Mouse (Mus musculus) right cerebral cortex, postnatal 36 days (tissue): ENCODE measurements at regions not wholly inside any gene's neighbourhood (a gene's known extent, or its start where the extent isn't known, plus 50 kb on each side); places are given as distances from the start of the nearest gene placed in this dataset.
"Not testable (repeated sequence)": the region's sequence is repeated elsewhere in the genome, so short reads cannot be mapped to it uniquely, and the experiment has no call there.

ENCODE experiments used
- DNase-seq, 2 experiments: peaks; one replicate each; pipeline ENCODE4 v3.0.0; 2022; ENCODE audit warnings: low spot score in 2 of 2, mixed read lengths in 1 of 2

GRCm38 (mm10) chr14:18511094-18511493, 179.4 kb upstream of the Ube2e1 start:
- DNase-seq = no peak

- no peak for DNase-seq
These were observed 176.6 kb upstream of the Ube2e1 start for GRCm38 (mm10) chr14:18508359-18508647.

- DNase-seq = no peak
These were observed 176.1 kb upstream of the Ube2e1 start for GRCm38 (mm10) chr14:18507582-18508358.

GRCm38 (mm10) chr14:18506168-18506567, 174.5 kb upstream of the Ube2e1 start:
- DNase-seq = peak in 1 of 2 experiments; percentile 18

GRCm38 (mm10) chr14:18500249-18500832, 168.7 kb upstream of the Ube2e1 start:
- peak; percentile 18 to 19 for DNase-seq

GRCm38 (mm10) chr14:18494048-18494447, 162.4 kb upstream of the Ube2e1 start:
- DNase-seq = no peak

GRCm38 (mm10) chr14:18486132-18486800, 154.6 kb upstream of the Ube2e1 start:
- DNase-seq = no peak

- DNase-seq = no peak
These were observed 153.9 kb upstream of the Ube2e1 start for GRCm38 (mm10) chr14:18485526-18485925.

GRCm38 (mm10) chr14:18476795-18477320, 145.2 kb upstream of the Ube2e1 start:
- DNase-seq = no peak

GRCm38 (mm10) chr14:18468611-18469010, 137.0 kb upstream of the Ube2e1 start:
- DNase-seq = no peak

GRCm38 (mm10) chr14:18466864-18467263, 135.2 kb upstream of the Ube2e1 start:
- DNase-seq = not testable (repeated sequence)

- not testable (repeated sequence) for DNase-seq
These were observed 132.5 kb upstream of the Ube2e1 start for GRCm38 (mm10) chr14:18464199-18464598.

- no peak for DNase-seq
These were observed 131.7 kb upstream of the Ube2e1 start for GRCm38 (mm10) chr14:18463230-18463873.

- DNase-seq = no peak
These were observed 130.7 kb upstream of the Ube2e1 start for GRCm38 (mm10) chr14:18462381-18462780.

GRCm38 (mm10) chr14:18448666-18449065, 117.0 kb upstream of the Ube2e1 start:
- no peak for DNase-seq

- no peak for DNase-seq
These were observed 112.8 kb upstream of the Ube2e1 start for GRCm38 (mm10) chr14:18444492-18444891.

GRCm38 (mm10) chr14:18428968-18429367, 97.3 kb upstream of the Ube2e1 start:
- DNase-seq = not testable (repeated sequence)

- DNase-seq = no peak
These were observed 94.2 kb upstream of the Ube2e1 start for GRCm38 (mm10) chr14:18425887-18426286.

GRCm38 (mm10) chr14:18416839-18417238, 85.2 kb upstream of the Ube2e1 start:
- no peak for DNase-seq

GRCm38 (mm10) chr14:18416319-18416718, 84.7 kb upstream of the Ube2e1 start:
- peak; percentile 36 to 42 for DNase-seq

GRCm38 (mm10) chr14:18398953-18399352, 67.3 kb upstream of the Ube2e1 start:
- no peak for DNase-seq

GRCm38 (mm10) chr14:18396206-18396764, 64.6 kb upstream of the Ube2e1 start:
- DNase-seq = no peak
